Mouse (Mus musculus) limb, embryonic 15.5 days (tissue): Measurements from ENCODE around the gene Nrg3. TPM values are rescaled to one million over a fixed set of nuclear protein-coding genes. Genes with fewer than 3 reads are reported as not detected.

ENCODE experiments used
- ATAC-seq: fragments of 200-750 bp; cut with Nextera tagmentation; 2 replicates; pipeline ENCODE4 v1.8.0; 2017; ENCODE audit warnings: low read depth, moderate TSS enrichment; ENCODE audit not compliant: insufficient number of reproducible peaks, low FRiP score, low TSS enrichment
- H3K27ac ChIP-seq: fragments of 300-500 bp; sonication (generic); 2 replicates; pipeline ENCODE4 v1.5.1; 2015; ENCODE audit warnings: moderate library complexity, mild to moderate bottlenecking, inconsistent platforms
- H3K27me3 ChIP-seq: fragments of 300-500 bp; sonication (generic); 2 replicates; pipeline ENCODE4 v1.6.1; 2015; ENCODE audit warnings: inconsistent platforms
- H3K36me3 ChIP-seq: fragments of 300-500 bp; sonication (generic); 2 replicates; pipeline ENCODE4 v1.6.1; 2015; ENCODE audit warnings: inconsistent platforms
- H3K4me1 ChIP-seq: fragments of 300-500 bp; sonication (generic); 2 replicates; pipeline ENCODE4 v1.6.1; 2015; ENCODE audit warnings: inconsistent platforms
- H3K4me2 ChIP-seq: fragments of 300-500 bp; sonication (generic); 2 replicates; pipeline ENCODE4 v1.6.1; 2015; ENCODE audit warnings: mild to moderate bottlenecking, inconsistent platforms
- H3K4me3 ChIP-seq: fragments of 300-500 bp; sonication (generic); 2 replicates; pipeline ENCODE4 v1.5.1; 2015; ENCODE audit warnings: mild to moderate bottlenecking, inconsistent platforms
- H3K9ac ChIP-seq: fragments of 300-500 bp; sonication (generic); 2 replicates; pipeline ENCODE4 v1.6.1; 2015; ENCODE audit warnings: inconsistent platforms
- H3K9me3 ChIP-seq: fragments of 300-500 bp; sonication (generic); 2 replicates; pipeline ENCODE4 v1.6.1; 2016; ENCODE audit warnings: inconsistent platforms
- WGBS: fragments of 180-500 bp; shearing (Covaris S2); methylation state at CpG from one replicate; pipeline ENCODE4 v1.1.7; 2015; 5-methylcytosine and 5-hydroxymethylcytosine counted together
- polyA plus RNA-seq: library from polyadenylated mRNA; unstranded; fragments of >200 nt; fragmentation: Nextera tagmentation; extraction: Ambion mirVana; gene quantifications from 2 replicates; pipeline ENCODE4 v1.2.1, GENCODE M21; 2015

Nrg3 gene
- polyA plus RNA-seq, 1 experiment from 2014 or later, result 0.05 TPM

GRCm38 (mm10) chr14:38870591-38870990 is 602.3 kb downstream of the Nrg3 start:
- no peaks in the 10 kb centered on the region for H3K27me3 ChIP-seq
- no peaks in the 10 kb centered on the region for H3K9me3 ChIP-seq
- 45% methylated on average over 2 of the region's 2 CpGs for whole genome bisulfite sequencing
- no peak overlapping the region for H3K27ac ChIP-seq
- H3K4me2 ChIP-seq, result no peak overlapping the region
- H3K4me1 ChIP-seq, result no peaks in the 10 kb centered on the region
- no peak overlapping the region for H3K9ac ChIP-seq
- no peak for ATAC-seq
- H3K4me3 ChIP-seq, result no peak overlapping the region
- H3K36me3 ChIP-seq, result no peaks in the 10 kb centered on the region

DNA sequence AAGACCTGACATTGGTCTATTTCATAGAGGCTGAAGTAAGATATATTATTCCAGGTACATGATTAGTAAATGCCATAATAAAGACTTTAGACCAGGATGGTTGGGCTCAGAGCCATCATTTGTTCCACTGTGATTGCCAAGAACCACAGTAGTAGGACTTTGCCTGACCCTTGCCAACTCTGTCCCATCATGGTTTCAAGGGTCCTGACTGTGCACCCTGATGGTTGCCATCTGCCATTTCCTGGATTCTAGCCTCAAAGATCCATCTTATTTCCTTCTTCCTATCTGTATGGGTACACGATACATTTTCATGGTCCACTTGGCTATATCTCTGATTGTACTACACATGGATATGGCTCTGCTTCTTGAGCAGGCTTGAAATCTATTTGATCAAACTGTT is 625.3 kb downstream of the Nrg3 start:
- Histone ChIP-seq H3K4me2 (no peak overlapping the region), H3K27me3 (no peaks in the 10 kb centered on the region), H3K27ac (no peak overlapping the region), H3K9ac (no peak overlapping the region), H3K36me3 (no peaks in the 10 kb centered on the region), H3K4me3 (no peak overlapping the region), H3K9me3 (no peaks in the 10 kb centered on the region), H3K4me1 (no peaks in the 10 kb centered on the region)
- WGBS, result 92% methylated on average over 1 of the region's 1 CpGs
- ATAC-seq, result no peak

- Histone ChIP-seq H3K4me3 (no peak overlapping the region), H3K9me3 (no peaks in the 10 kb centered on the region), H3K27me3 (no peaks in the 10 kb centered on the region), H3K27ac (no peak overlapping the region), H3K9ac (no peak overlapping the region), H3K4me2 (no peak overlapping the region), H3K4me1 (no peaks in the 10 kb centered on the region), H3K36me3 (no peaks in the 10 kb centered on the region)
- 75% methylated on average over 1 of the region's 1 CpGs for WGBS
- no peak for ATAC-seq
Measured at GRCm38 (mm10) chr14:38847091-38847490, 625.8 kb downstream of the Nrg3 start.

- WGBS, result 87% methylated on average over 4 of the region's 4 CpGs
- H3K36me3 ChIP-seq, result no peaks in the 10 kb centered on the region
- H3K27ac ChIP-seq, result no peak overlapping the region
- H3K27me3 ChIP-seq, result no peaks in the 10 kb centered on the region
- H3K4me3 ChIP-seq, result no peak overlapping the region
- H3K9me3 ChIP-seq, result no peaks in the 10 kb centered on the region
- no peak overlapping the region for H3K4me2 ChIP-seq
- no peak for ATAC-seq
- no peak overlapping the region for H3K9ac ChIP-seq
- no peaks in the 10 kb centered on the region for H3K4me1 ChIP-seq
Measured at GRCm38 (mm10) chr14:38835006-38835405, 637.9 kb downstream of the Nrg3 start.

- no peak for ATAC-seq
- 88% methylated on average over 1 of the region's 1 CpGs for WGBS
- Histone ChIP-seq H3K4me2 (no peak overlapping the region), H3K27ac (no peak overlapping the region), H3K9ac (no peak overlapping the region), H3K27me3 (no peaks in the 10 kb centered on the region), H3K9me3 (no peaks in the 10 kb centered on the region), H3K4me1 (no peaks in the 10 kb centered on the region), H3K4me3 (no peak overlapping the region), H3K36me3 (no peaks in the 10 kb centered on the region)
Measured at GRCm38 (mm10) chr14:38824891-38825290, 648.0 kb downstream of the Nrg3 start.

DNA sequence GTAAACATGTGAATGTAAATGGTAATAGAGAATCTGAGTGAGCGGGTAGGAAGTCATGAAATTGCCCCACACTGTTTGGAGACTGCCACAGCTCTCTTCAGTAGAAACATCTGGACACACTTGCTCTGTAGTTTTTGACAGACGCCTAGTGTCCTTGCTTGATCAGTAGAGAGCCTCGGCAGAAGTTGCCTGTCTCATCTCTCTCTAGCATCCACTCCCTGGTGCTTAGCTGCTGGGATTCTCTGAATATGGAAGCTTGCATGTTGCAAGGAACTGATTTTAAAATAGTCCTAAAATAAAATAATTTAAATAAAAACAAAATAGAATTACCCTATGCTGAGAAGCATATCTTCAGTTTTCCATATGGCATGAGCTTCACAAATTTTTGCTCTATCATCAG is 675.9 kb downstream of the Nrg3 start:
- Histone ChIP-seq H3K27ac (no peak overlapping the region), H3K27me3 (no peaks in the 10 kb centered on the region), H3K9ac (no peak overlapping the region), H3K4me1 (no peaks in the 10 kb centered on the region), H3K36me3 (no peaks in the 10 kb centered on the region), H3K9me3 (no peaks in the 10 kb centered on the region), H3K4me3 (no peak overlapping the region), H3K4me2 (no peak overlapping the region)
- 74% methylated on average over 3 of the region's 3 CpGs for WGBS
- ATAC-seq, result no peak

DNA sequence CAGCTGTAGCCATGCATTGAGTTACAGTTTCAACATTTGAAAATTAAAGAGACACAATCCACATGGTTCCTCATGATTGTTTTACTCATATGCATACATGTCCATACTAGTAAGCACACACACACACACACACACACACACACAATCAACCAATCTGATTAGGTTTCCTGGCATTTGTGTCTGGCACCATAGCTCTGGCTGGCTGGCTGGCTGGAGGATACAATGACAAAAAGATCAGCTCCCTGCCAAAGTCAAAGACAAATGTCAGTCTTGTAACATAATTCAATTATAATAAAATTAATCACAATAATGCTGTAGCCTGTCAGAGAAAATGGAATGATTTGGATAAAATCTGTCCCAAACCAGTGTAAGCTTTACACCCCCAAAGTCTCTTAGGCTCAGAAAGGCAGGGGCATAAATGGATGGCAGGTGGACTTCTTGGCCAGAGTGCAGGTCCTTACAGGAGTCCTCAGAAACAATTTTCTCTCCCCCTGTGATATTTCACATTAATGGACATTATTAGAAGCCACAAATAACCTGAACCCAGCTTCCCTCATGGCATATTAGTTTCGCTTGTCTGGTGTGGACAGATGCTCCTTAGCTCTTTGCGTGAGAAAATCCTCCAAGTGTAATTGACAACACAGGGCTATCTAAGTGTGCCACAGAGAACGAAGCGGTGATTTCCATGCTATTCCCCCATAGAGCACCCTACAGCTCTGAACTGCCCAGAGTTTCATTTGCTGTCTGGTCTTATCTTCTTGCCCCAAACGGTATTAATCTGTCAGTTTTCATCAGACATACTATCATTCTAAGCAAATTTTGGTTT is 697.4 kb downstream of the Nrg3 start:
- no peaks in the 10 kb centered on the region for H3K36me3 ChIP-seq
- whole genome bisulfite sequencing, result 84% methylated on average over 5 of the region's 5 CpGs
- H3K4me1 ChIP-seq, result no peaks in the 10 kb centered on the region
- no peaks in the 10 kb centered on the region for H3K27me3 ChIP-seq
- H3K9me3 ChIP-seq, result no peaks in the 10 kb centered on the region
- H3K9ac ChIP-seq, result no peak overlapping the region
- no peak for ATAC-seq
- no peak overlapping the region for H3K4me2 ChIP-seq
- H3K27ac ChIP-seq, result no peak overlapping the region
- H3K4me3 ChIP-seq, result no peak overlapping the region

GRCm38 (mm10) chr14:38774811-38775210 is 698.1 kb downstream of the Nrg3 start:
- Histone ChIP-seq H3K4me2 (no peak overlapping the region), H3K4me3 (no peak overlapping the region), H3K9ac (no peak overlapping the region), H3K4me1 (no peaks in the 10 kb centered on the region), H3K9me3 (no peaks in the 10 kb centered on the region), H3K36me3 (no peaks in the 10 kb centered on the region), H3K27ac (no peak overlapping the region), H3K27me3 (no peaks in the 10 kb centered on the region)
- ATAC-seq, result no peak
- 71% methylated on average over 1 of the region's 1 CpGs for WGBS

DNA sequence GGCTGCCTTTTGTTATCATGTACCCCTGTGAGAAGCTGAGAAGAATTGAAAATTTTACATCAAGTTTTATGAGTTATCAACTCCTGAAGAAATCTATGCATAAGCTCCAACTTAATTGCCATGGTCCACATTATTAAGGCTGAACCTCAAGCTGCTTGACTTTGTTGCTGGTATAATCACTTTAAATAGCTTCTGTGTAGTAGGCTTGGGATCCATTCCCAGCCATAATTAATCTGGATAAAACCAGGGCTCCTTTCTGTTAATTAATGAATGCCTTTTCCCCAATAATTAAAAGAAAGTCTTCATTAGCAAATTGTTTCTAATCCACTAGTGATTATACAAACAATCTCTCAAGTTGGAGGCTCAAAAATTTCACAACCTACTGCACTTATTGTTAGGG is 742.4 kb downstream of the Nrg3 start:
- Histone ChIP-seq H3K9ac (no peak overlapping the region), H3K4me3 (no peak overlapping the region), H3K27ac (no peak overlapping the region), H3K36me3 (no peaks in the 10 kb centered on the region), H3K4me2 (no peak overlapping the region), H3K4me1 (no peaks in the 10 kb centered on the region), H3K27me3 (no peaks in the 10 kb centered on the region), H3K9me3 (no peaks in the 10 kb centered on the region)
- ATAC-seq, result no peak

DNA sequence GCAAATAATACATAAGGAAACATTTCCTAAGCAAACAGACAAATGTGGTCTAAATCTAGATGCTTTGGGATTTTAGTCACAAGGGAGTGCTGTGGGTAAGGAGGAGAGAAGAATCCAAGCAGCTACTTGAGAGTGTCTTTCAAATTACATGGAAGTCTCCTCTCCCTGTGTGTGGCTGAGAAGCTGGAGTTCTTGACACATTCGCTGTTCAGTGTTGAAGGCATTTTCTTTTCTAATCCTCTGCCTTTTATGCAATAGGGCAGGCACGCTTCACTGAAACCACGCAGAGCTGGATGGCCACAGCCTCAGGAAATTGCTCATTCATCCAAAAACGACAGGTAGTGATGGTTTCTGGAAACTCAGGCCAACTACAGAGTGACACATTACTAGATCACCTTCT is 769.0 kb downstream of the Nrg3 start:
- 48% methylated on average over 4 of the region's 4 CpGs for WGBS
- no peak for ATAC-seq
- no peak overlapping the region for H3K9ac ChIP-seq
- H3K27me3 ChIP-seq, result no peaks in the 10 kb centered on the region
- H3K9me3 ChIP-seq, result no peaks in the 10 kb centered on the region
- no peaks in the 10 kb centered on the region for H3K4me1 ChIP-seq
- H3K4me2 ChIP-seq, result no peak overlapping the region
- no peak overlapping the region for H3K27ac ChIP-seq
- H3K4me3 ChIP-seq, result no peak overlapping the region
- no peaks in the 10 kb centered on the region for H3K36me3 ChIP-seq

GRCm38 (mm10) chr14:38702596-38703393 is 770.1 kb downstream of the Nrg3 start:
- 75% methylated on average over 9 of the region's 9 CpGs for WGBS

DNA sequence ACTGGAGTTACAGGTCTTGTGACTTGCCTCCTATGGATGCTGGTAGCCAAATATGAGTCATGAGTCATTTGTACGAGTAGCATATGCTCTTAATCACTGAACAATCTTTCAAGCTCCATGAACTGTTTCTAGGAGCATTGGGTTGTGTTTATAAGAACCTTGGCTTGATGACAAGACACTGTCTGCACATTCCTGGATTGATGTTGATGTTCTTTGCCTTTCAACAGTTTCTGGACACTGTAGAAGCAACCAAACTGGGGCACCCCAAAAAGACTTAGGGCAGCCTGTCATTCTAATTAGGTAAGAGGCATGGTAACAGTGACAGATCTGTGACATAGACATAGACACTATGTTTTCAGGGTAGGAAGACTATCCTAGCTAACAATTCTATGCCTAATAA is 771.5 kb downstream of the Nrg3 start:
- H3K36me3 ChIP-seq, result no peaks in the 10 kb centered on the region
- no peak overlapping the region for H3K9ac ChIP-seq
- H3K4me1 ChIP-seq, result no peaks in the 10 kb centered on the region
- 40% methylated on average over 1 of the region's 1 CpGs for WGBS
- no peak for ATAC-seq
- H3K4me2 ChIP-seq, result no peak overlapping the region
- no peak overlapping the region for H3K4me3 ChIP-seq
- no peaks in the 10 kb centered on the region for H3K27me3 ChIP-seq
- no peak overlapping the region for H3K27ac ChIP-seq
- H3K9me3 ChIP-seq, result no peaks in the 10 kb centered on the region

More at GRCm38 (mm10) chr14:38702596-38703393, 770.1 kb downstream of the Nrg3 start:
- Histone ChIP-seq H3K27me3 (no peaks in the 10 kb centered on the region), H3K9ac (no peak overlapping the region), H3K4me2 (no peak overlapping the region), H3K4me3 (no peak overlapping the region), H3K9me3 (no peaks in the 10 kb centered on the region), H3K27ac (no peak overlapping the region), H3K36me3 (no peaks in the 10 kb centered on the region), H3K4me1 (no peaks in the 10 kb centered on the region)
- no peak for ATAC-seq
